Comparison of ENCODE assay signal across 8 mouse cellular contexts in genomic region chr19:46524152-46524544, GRCm38 (mm10). TPM values are rescaled to one million over a fixed set of nuclear protein-coding genes. Genes with fewer than 3 reads are reported as not detected.
DNase-seq lines count a peak whose midpoint lies in the region; ATAC-seq and TF ChIP-seq lines count a peak whose summit lies in the region.

No protein-coding gene starts in this region.

- H3K9ac ChIP-seq in limb, embryonic 15.5 days: no peak overlapping the region
- H3K9ac ChIP-seq in stomach, embryonic 15.5 days: no peak overlapping the region

- ATAC-seq in limb, embryonic 15.5 days (ENCODE audit: insufficient number of reproducible peaks, low FRiP score, low TSS enrichment, low read depth): no peak
- no peak for ATAC-seq in stomach, embryonic 15.5 days (ENCODE audit: insufficient read depth, low FRiP score, low read depth)

- no peak for TF ChIP-seq POLR2A in spleen, adult 2 months (IDR thresholded peaks at IDR 0.05; ENCODE audit: low read depth, low read length)

- 41% methylated on average over 6 of the region's 6 CpGs for WGBS in spleen, adult 2 months
- WGBS in limb, embryonic 15.5 days: 15% methylated on average over 6 of the region's 6 CpGs
- WGBS in stomach, embryonic 15.5 days: 17% methylated on average over 6 of the region's 6 CpGs

- H3K27me3 ChIP-seq in spleen, adult 2 months (ENCODE audit: control insufficient read depth, insufficient read depth, low read length): no peaks in the 10 kb centered on the region
- H3K27me3 ChIP-seq in limb, embryonic 15.5 days: no peaks in the 10 kb centered on the region
- no peaks in the 10 kb centered on the region for H3K27me3 ChIP-seq in stomach, embryonic 15.5 days (replicated peaks)

- peak; percentile 15 for DNase-seq in adrenal gland, postnatal 10 days
- no peak for DNase-seq in adrenal gland, adult (ENCODE audit: inconsistent age in 2 of 2, low spot score in 1 of 2)
- DNase-seq in spleen, adult 2 months (ENCODE audit: low read depth in 1 of 2, low spot score in 2 of 2): no peak
- DNase-seq in spleen, postnatal 10 days (ENCODE audit: low spot score in 2 of 2): no peak
- no peak for DNase-seq in right cerebral cortex, postnatal 10 days (ENCODE audit: low spot score in 2 of 2)
- no peak for DNase-seq in cerebellum, postnatal 10 days

- H3K27ac ChIP-seq in spleen, adult 2 months (ENCODE audit: insufficient read depth, low read length): 0 out of 2 replicates have a peak overlapping the region, but pooled peaks have one; percentile 9
- H3K27ac ChIP-seq in limb, embryonic 15.5 days: peak overlapping the region; percentile 80
- peak overlapping the region; percentile 79 for H3K27ac ChIP-seq in stomach, embryonic 15.5 days

- H3K4me2 ChIP-seq in limb, embryonic 15.5 days: peak overlapping the region; percentile 56
- peak overlapping the region; percentile 52 for H3K4me2 ChIP-seq in stomach, embryonic 15.5 days

- TF ChIP-seq CTCF in spleen, adult 2 months (IDR thresholded peaks at IDR 0.05; ENCODE audit: extremely low read depth, insufficient read depth, insufficient read length, insufficient replicate concordance): no peak

- no peaks in the 10 kb centered on the region for H3K9me3 ChIP-seq in limb, embryonic 15.5 days
- H3K9me3 ChIP-seq in stomach, embryonic 15.5 days: no peaks in the 10 kb centered on the region

- H3K36me3 ChIP-seq in spleen, adult 2 months (ENCODE audit: control insufficient read depth, insufficient read depth, low read length): no peaks in the 10 kb centered on the region
- no peaks in the 10 kb centered on the region for H3K36me3 ChIP-seq in limb, embryonic 15.5 days
- H3K36me3 ChIP-seq in stomach, embryonic 15.5 days: no peaks in the 10 kb centered on the region

- H3K4me3 ChIP-seq in spleen, adult 2 months (ENCODE audit: extremely low read depth, insufficient read depth, insufficient read length): no peak overlapping the region
- H3K4me3 ChIP-seq in limb, embryonic 15.5 days: peak overlapping the region; percentile 25
- peak overlapping the region; percentile 15 for H3K4me3 ChIP-seq in stomach, embryonic 15.5 days (replicated peaks)

- H3K4me1 ChIP-seq in spleen, adult 2 months (ENCODE audit: control insufficient read depth, insufficient read depth, insufficient read length): peaks cover 33% of the 10 kb centered on the region
- H3K4me1 ChIP-seq in limb, embryonic 15.5 days: peaks cover 62% of the 10 kb centered on the region
- H3K4me1 ChIP-seq in stomach, embryonic 15.5 days: peaks cover 39% of the 10 kb centered on the region

RNA-seq across cellular contexts. Expression of gene Trim8, which starts 22.6 kb away (rescaled TPM):
- total RNA-seq in adrenal gland, postnatal 10 days (2021): 10 to 100 TPM; 37.9 to 41.6 TPM
- 47.1 and 58.4 TPM in 2 replicates for polyA plus RNA-seq in spleen, adult 2 months (2012; rRNA removed)
- polyA plus RNA-seq in limb, embryonic 15.5 days (2015; fragmentation: Nextera tagmentation; extraction: Ambion mirVana): 14.6 and 15.1 TPM in 2 replicates
- polyA plus RNA-seq in stomach, embryonic 15.5 days (2015; fragmentation: Nextera tagmentation; extraction: Ambion mirVana): 20.4 and 20.9 TPM in 2 replicates

RNA-seq across cellular contexts. Expression of gene Arl3, which starts 48.9 kb away (rescaled TPM):
- 10 to 100 TPM; 41.7 to 43.0 TPM for total RNA-seq in adrenal gland, postnatal 10 days (2021)
- 5.5 and 6.8 TPM in 2 replicates for polyA plus RNA-seq in spleen, adult 2 months (2012; rRNA removed)
- polyA plus RNA-seq in limb, embryonic 15.5 days (2015; fragmentation: Nextera tagmentation; extraction: Ambion mirVana): 127 and 138 TPM in 2 replicates
- 98.2 and 103 TPM in 2 replicates for polyA plus RNA-seq in stomach, embryonic 15.5 days (2015; fragmentation: Nextera tagmentation; extraction: Ambion mirVana)

RNA-seq across cellular contexts. Expression of gene Sfxn2, which starts 49.0 kb away (rescaled TPM):
- 10 to 100 TPM; 11.2 to 16.4 TPM for total RNA-seq in adrenal gland, postnatal 10 days (2021)
- polyA plus RNA-seq in spleen, adult 2 months (2012; rRNA removed): 3.2 and 4.1 TPM in 2 replicates
- polyA plus RNA-seq in limb, embryonic 15.5 days (2015; fragmentation: Nextera tagmentation; extraction: Ambion mirVana): 22.3 and 23.5 TPM in 2 replicates
- 21.9 and 23.8 TPM in 2 replicates for polyA plus RNA-seq in stomach, embryonic 15.5 days (2015; fragmentation: Nextera tagmentation; extraction: Ambion mirVana)

Comparison
In these comparisons a context has a peak if more than half of its experiments do, and no peak if none do; other contexts are left out.
1. H3K27ac ChIP-seq: peak in every context shown above with its lines; median percentile 80 in limb, embryonic 15.5 days; 79 in stomach, embryonic 15.5 days; 9 in spleen, adult 2 months.
2. RNA of gene Arl3, which starts 48.9 kb away (polyA plus RNA-seq): 127 to 138 TPM in limb, embryonic 15.5 days and 98.2 to 103 TPM in stomach, embryonic 15.5 days; 5.5 to 6.8 TPM in spleen, adult 2 months; every median in the first group is over 10 times any median in the second.